Mouse (Mus musculus) hindbrain, embryonic 11.5 days (tissue): ENCODE measurements at regions not wholly inside any gene's neighbourhood (a gene's known extent, or its start where the extent isn't known, plus 50 kb on each side); places are given as distances from the start of the nearest gene placed in this dataset.

Experiments
- ATAC-seq: fragments of 200-750 bp; cut with Nextera tagmentation; 2 replicates; pipeline ENCODE4 v1.8.0; 2017; ENCODE audit warnings: mild to moderate bottlenecking, moderate TSS enrichment, moderate library complexity; ENCODE audit not compliant: low FRiP score
- DNase-seq: peaks from one replicate; pipeline ENCODE4 v3.0.0-alpha.2; 2015; ENCODE audit warnings: low spot score
- H3K27ac ChIP-seq: fragments of 300-500 bp; sonication (generic); 2 replicates; pipeline ENCODE4 v1.5.1; 2014; ENCODE audit warnings: mild to moderate bottlenecking, low read depth, low read length
- H3K27me3 ChIP-seq: fragments of 300-500 bp; sonication (generic); 2 replicates; pipeline ENCODE4 v1.6.1; 2014; ENCODE audit warnings: mild to moderate bottlenecking, low read length, moderate library complexity, mixed read lengths; ENCODE audit not compliant: control insufficient read depth, insufficient read depth
- H3K36me3 ChIP-seq: fragments of 300-500 bp; sonication (generic); 2 replicates; pipeline ENCODE4 v1.6.1; 2014; ENCODE audit warnings: mild to moderate bottlenecking, low read length, moderate library complexity, mixed read lengths; ENCODE audit not compliant: control insufficient read depth, insufficient read depth
- H3K4me1 ChIP-seq: fragments of 300-500 bp; sonication (generic); replicated peaks from 2 replicates; pipeline ENCODE4 v1.6.1; 2014; ENCODE audit warnings: low read length, mixed read lengths; ENCODE audit not compliant: control insufficient read depth, insufficient read depth
- H3K4me2 ChIP-seq: fragments of 300-500 bp; sonication (generic); replicated peaks from 2 replicates; pipeline ENCODE4 v1.6.1; 2014; ENCODE audit warnings: mild to moderate bottlenecking, low read depth, low read length
- H3K4me3 ChIP-seq: fragments of 300-500 bp; sonication (generic); 2 replicates; pipeline ENCODE4 v1.5.1; 2014; ENCODE audit warnings: low read depth, low read length
- H3K9ac ChIP-seq: fragments of 300-500 bp; sonication (generic); 2 replicates; pipeline ENCODE4 v1.6.1; 2014; ENCODE audit warnings: low read depth, low read length
- H3K9me3 ChIP-seq: fragments of 300-500 bp; sonication (generic); 2 replicates; pipeline ENCODE4 v1.6.1; 2016; ENCODE audit warnings: low read length; ENCODE audit not compliant: control insufficient read depth
- WGBS: fragments of 180-500 bp; shearing (Covaris S2); extraction: QIAGEN DNeasy Blood & Tissue Kit; methylation state at CpG from one replicate; pipeline ENCODE4 v1.1.7; 2014; 5-methylcytosine and 5-hydroxymethylcytosine counted together

DNA sequence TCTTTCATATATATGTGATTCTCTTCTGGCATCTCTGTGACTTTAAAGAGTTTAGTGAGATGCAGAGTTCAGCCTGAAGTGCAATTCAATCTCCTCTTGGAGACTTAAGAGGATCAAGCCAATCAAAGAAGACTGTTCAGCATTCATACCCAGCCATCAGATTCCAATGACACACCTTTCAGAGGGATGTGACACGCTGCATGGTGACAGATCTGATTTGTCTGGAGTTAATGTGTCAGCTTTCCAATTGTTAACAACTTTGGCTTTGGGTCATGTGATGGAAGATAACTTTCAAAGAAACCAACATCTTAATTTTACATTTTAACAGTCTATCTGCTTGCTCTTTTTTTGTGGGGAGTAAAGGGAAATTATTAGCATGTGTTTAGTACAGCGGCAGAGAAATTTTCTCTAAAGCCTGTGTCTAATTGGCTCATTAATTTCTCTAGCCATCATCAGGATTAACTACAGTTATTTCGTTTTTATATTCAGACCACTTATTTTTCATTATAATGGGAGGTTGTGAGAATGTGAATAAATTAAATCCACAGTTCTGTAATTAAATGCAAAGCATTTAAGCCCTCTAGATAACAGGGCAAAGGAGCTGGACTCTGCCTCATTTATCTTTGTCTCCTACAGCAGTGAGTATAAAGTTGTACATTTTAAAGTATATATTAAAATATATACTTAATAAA, 108.2 kb upstream of the Adamts5 start:
- ATAC-seq (no peak), DNase-seq (no peak)
- no peak overlapping the region for H3K9ac ChIP-seq
- H3K27me3 ChIP-seq: no peaks in the 10 kb centered on the region
- 70% methylated on average over 3 of the region's 3 CpGs for WGBS
- no peak overlapping the region for H3K27ac ChIP-seq
- H3K4me3 ChIP-seq: no peak overlapping the region
- no peaks in the 10 kb centered on the region for H3K36me3 ChIP-seq
- no peaks in the 10 kb centered on the region for H3K4me1 ChIP-seq
- H3K4me2 ChIP-seq: no peak overlapping the region
- no peaks in the 10 kb centered on the region for H3K9me3 ChIP-seq

DNA sequence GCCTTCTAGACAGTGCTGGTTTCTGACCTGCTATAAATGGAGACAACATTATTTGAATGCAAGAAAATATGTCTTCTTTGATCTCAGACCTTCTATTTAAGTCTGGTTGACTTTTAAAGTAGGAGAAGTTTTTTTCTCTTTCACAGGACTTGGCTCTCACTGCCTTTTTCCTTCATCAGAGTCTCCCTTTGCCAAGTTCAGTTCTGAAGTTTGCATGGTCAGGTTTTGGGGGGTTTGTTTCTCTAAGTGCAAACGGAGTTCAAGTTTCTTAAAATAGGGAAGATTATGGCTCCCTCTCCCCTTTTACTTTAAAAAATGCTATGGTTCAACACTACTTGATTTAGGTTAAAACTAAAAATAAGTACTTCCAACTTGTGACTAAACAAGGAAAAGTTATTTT, 106.2 kb upstream of the Adamts5 start:
- Histone ChIP-seq H3K4me2 (no peak overlapping the region), H3K27ac (no peak overlapping the region), H3K9me3 (no peaks in the 10 kb centered on the region), H3K4me3 (no peak overlapping the region), H3K4me1 (no peaks in the 10 kb centered on the region), H3K27me3 (no peaks in the 10 kb centered on the region), H3K36me3 (no peaks in the 10 kb centered on the region), H3K9ac (no peak overlapping the region)
- 88% methylated on average over 1 of the region's 1 CpGs for WGBS
- no peak for ATAC-seq
- DNase-seq: no peak

DNA sequence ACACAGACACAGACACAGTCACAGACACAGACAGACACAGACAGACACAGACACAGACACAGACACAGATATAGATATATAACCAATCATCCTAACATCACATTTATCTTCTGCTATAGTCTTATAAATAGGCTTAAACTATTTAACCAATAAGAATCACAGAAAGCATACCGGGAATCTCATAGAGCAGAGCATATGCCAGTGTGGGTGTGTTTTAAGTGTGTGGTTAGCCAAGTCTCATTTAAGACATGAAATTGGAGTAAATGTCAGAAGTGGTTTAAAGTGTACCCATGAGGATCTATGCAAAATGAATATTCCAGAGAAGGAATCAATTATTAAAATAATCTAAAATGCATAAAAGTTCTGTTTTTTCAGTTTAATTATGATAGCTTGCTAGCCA, 99.2 kb upstream of the Adamts5 start:
- WGBS: 90% methylated on average over 1 of the region's 1 CpGs
- H3K4me3 ChIP-seq: no peak overlapping the region
- H3K4me1 ChIP-seq: no peaks in the 10 kb centered on the region
- no peak overlapping the region for H3K9ac ChIP-seq
- ATAC-seq (no peak), DNase-seq (no peak)
- no peak overlapping the region for H3K27ac ChIP-seq
- no peaks in the 10 kb centered on the region for H3K9me3 ChIP-seq
- no peak overlapping the region for H3K4me2 ChIP-seq
- no peaks in the 10 kb centered on the region for H3K27me3 ChIP-seq
- H3K36me3 ChIP-seq: no peaks in the 10 kb centered on the region

DNA sequence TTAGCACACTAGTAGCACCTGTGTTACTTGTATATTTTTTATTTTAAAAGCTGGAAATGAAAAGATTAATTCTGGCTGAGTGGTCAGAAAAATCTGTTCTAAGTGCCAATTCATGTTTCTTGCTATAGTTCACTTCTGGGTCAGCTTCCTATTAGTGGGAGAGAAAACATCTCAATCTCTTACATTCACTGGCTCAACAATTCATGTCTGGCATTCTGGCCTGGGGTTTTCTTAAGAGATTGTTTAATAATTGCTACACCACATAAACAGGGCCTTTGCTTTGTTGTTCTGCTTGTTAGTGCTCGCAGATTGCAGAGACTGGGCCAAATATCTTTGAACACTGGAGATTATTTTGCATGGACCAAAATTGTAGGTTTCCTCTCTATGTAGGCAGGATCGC, 84.2 kb upstream of the Adamts5 start:
- ATAC-seq: no peak

DNA sequence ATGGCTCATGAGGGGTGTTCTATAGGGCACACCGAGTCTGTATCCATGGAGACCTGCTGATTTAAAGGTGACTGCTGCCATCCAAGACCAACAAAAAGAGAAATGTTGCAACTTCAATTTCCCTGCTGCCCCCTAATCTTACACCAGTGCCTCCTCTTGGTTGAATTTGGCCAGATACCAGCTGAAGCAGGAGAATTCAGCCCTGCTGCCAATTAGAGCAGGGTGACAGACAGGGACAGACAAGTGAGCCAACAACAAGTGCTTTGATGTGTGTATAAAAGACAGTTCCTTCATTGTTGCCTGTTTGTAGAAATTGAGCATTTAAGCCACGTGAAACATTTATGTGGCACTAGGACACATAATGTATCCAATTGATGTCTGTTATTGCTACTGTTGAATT, 75.5 kb upstream of the Adamts5 start:
- WGBS: 71% methylated on average over 2 of the region's 2 CpGs
- H3K4me2 ChIP-seq: no peak overlapping the region

More for the DNA sequence above, 84.2 kb upstream of the Adamts5 start:
- 87% methylated on average over 2 of the region's 2 CpGs for WGBS
- no peak overlapping the region for H3K9ac ChIP-seq
- no peaks in the 10 kb centered on the region for H3K36me3 ChIP-seq
- H3K27me3 ChIP-seq: no peaks in the 10 kb centered on the region
- no peak overlapping the region for H3K4me3 ChIP-seq
- H3K27ac ChIP-seq: no peak overlapping the region
- no peak for DNase-seq
- no peak overlapping the region for H3K4me2 ChIP-seq
- no peaks in the 10 kb centered on the region for H3K4me1 ChIP-seq
- H3K9me3 ChIP-seq: no peaks in the 10 kb centered on the region

DNA sequence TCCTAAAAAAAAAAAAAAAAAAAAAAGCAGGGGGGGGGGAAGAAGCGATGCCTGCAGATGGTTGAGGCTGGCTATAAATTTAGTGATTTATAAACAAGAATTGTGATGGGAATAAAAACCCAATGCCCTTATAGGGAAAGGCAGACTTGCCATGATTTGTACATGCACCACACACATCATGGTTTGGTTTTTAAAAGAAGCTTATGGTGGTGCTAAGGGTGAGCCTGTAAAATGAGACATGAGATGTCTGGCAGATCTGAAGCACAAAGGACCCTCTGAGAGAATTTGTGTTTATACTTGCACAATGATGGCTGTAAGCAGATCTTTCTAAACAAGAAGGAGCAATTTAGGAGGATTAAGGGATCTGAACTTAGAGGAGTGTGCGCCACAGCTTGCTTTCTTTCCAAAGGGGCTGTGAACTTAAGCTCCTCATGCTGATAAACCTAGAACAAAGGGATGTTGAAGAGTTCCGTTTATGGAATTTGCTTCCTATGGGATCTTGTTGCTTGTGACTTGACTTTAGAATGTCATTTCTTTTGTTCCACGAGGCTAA, 65.3 kb upstream of the Adamts5 start:
- no peaks in the 10 kb centered on the region for H3K36me3 ChIP-seq
- 64% methylated on average over 4 of the region's 4 CpGs for WGBS
- DNase-seq: no peak
- H3K9ac ChIP-seq: no peak overlapping the region
- no peak overlapping the region for H3K4me3 ChIP-seq
- H3K27ac ChIP-seq: no peak overlapping the region
- no peak overlapping the region for H3K4me2 ChIP-seq
- ATAC-seq: no peak
- no peaks in the 10 kb centered on the region for H3K4me1 ChIP-seq
- no peaks in the 10 kb centered on the region for H3K9me3 ChIP-seq
- no peaks in the 10 kb centered on the region for H3K27me3 ChIP-seq

More for the DNA sequence above, 75.5 kb upstream of the Adamts5 start:
- H3K9me3 ChIP-seq: no peaks in the 10 kb centered on the region
- H3K27me3 ChIP-seq: no peaks in the 10 kb centered on the region
- no peak overlapping the region for H3K27ac ChIP-seq
- H3K9ac ChIP-seq: no peak overlapping the region
- H3K36me3 ChIP-seq: no peaks in the 10 kb centered on the region
- DNase-seq (no peak), ATAC-seq (no peak)
- H3K4me1 ChIP-seq: no peaks in the 10 kb centered on the region
- no peak overlapping the region for H3K4me3 ChIP-seq

DNA sequence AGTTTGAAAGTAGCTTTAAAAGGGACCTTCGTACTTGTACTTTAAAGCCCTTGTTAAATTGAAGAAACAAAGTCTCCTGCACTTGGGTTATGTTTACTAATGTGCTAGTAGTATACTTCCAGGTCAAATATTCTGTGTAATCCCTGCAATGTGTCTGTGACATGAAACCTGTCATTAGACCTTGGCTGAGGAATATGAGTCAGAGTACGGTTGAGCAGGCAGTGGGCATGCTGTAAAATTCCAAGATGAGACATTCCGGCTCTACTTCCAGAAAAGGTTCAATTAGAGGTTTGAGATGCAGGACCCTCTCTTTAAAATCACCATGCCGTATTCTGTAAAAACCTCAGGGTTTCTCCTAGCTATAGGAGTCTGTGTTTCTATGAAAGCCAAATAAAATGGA, 64.6 kb upstream of the Adamts5 start:
- ATAC-seq: no peak
- Histone ChIP-seq H3K9me3 (no peaks in the 10 kb centered on the region), H3K27me3 (no peaks in the 10 kb centered on the region), H3K36me3 (no peaks in the 10 kb centered on the region), H3K4me1 (no peaks in the 10 kb centered on the region), H3K4me2 (no peak overlapping the region), H3K4me3 (no peak overlapping the region), H3K9ac (no peak overlapping the region), H3K27ac (no peak overlapping the region)
- 85% methylated on average over 4 of the region's 4 CpGs for WGBS
- DNase-seq: no peak

DNA sequence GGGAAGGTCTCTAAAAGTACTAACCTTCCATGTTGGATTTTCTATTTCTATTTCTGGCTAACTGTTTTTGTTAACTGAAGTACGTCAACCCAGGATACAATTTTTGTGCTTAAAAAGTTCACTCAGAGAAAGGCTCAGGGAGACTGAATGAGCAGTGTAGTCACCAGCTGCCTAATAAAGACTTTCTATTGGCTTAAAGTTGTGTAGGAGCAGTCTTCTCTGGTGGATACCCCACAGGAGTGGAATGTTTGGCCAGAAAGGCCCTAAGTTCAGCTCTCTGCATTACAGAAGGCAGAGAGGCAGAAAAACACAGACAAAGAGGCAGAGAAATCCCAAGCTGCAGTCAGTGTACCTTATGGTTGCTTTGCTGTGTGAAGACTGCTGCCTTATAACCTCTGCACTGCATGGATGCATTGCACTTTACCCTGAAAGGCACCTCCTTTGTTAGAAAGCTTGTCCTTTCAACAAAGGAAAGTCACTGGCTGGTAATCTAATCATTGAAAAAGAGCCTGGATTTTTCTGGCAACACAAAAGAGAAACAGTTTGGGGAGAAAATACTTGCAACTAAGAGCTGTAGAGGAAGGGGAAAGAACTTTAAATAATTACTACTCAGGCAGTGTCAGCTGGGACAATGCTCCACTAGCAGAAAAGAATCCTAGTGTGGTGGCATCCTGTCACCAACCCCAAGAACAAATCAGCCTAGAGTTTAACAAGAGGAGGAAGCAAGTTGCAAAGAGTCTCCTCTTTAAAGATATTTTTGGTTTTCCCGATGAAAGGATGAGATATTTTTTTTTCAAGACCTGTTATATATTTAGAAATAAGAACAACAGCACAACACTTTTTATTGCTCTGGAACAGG, 63.0 kb upstream of the Adamts5 start:
- WGBS: 45% methylated on average over 2 of the region's 2 CpGs
- Histone ChIP-seq H3K9me3 (no peaks in the 10 kb centered on the region), H3K4me1 (no peaks in the 10 kb centered on the region), H3K4me2 (no peak overlapping the region), H3K36me3 (no peaks in the 10 kb centered on the region), H3K9ac (no peak overlapping the region), H3K27me3 (no peaks in the 10 kb centered on the region), H3K27ac (no peak overlapping the region), H3K4me3 (no peak overlapping the region)
- DNase-seq (peak; percentile 24), ATAC-seq (peak; percentile 67; the same call in 1 of the 2 replicates)
